Mouse (Mus musculus): ENCODE measurements around the gene Nob1. TPM values are rescaled to one million over a fixed set of nuclear protein-coding genes. Genes with fewer than 3 reads are reported as not detected.
A peak's percentile ranks its signal among the peaks of the same experiment; 100 is the strongest.

Nob1 gene
- polyA plus RNA-seq, 1 experiment from 2014 or later, result 85.8 TPM

GRCm38 (mm10) chr8:107430821-107431220, 6.0 kb upstream of the Nob1 start:
- H3K4me1 ChIP-seq, result peaks cover 3% of the 10 kb centered on the region
- no peak overlapping the region for H3K27ac ChIP-seq (replicated peaks)
- no peak overlapping the region for H3K4me3 ChIP-seq
- H3K27me3 ChIP-seq, result no peaks in the 10 kb centered on the region
- no peaks in the 10 kb centered on the region for H3K9me3 ChIP-seq
- no peak for ATAC-seq (replicated peaks)
- H3K36me3 ChIP-seq, result no peaks in the 10 kb centered on the region
- H3K4me2 ChIP-seq (replicated peaks), result no peak overlapping the region
- WGBS, result 83% methylated on average over 8 of the region's 8 CpGs
- H3K9ac ChIP-seq (replicated peaks), result no peak overlapping the region

GRCm38 (mm10) chr8:107425230-107425597, 363 bp upstream of the Nob1 start:
- Histone ChIP-seq H3K27me3 (no peaks in the 10 kb centered on the region), H3K9ac (replicated peaks) (no peak overlapping the region), H3K4me3 (peak overlapping the region; percentile 63; the same call in 1 of the 2 replicates), H3K4me1 (peaks cover 21% of the 10 kb centered on the region), H3K4me2 (replicated peaks) (peak overlapping the region; percentile 57; the same call in 1 of the 2 replicates), H3K36me3 (peaks cover 15% of the 10 kb centered on the region), H3K27ac (replicated peaks) (no peak overlapping the region), H3K9me3 (no peaks in the 10 kb centered on the region)
- 49% methylated on average over 8 of the region's 8 CpGs for WGBS
- 0 out of 2 replicates have a peak, but pooled peaks have one; percentile 4 for ATAC-seq (replicated peaks)

GRCm38 (mm10) chr8:107424176-107424575, 675 bp downstream of the Nob1 start:
- peak overlapping the region; percentile 63 for H3K4me3 ChIP-seq
- no peaks in the 10 kb centered on the region for H3K27me3 ChIP-seq
- peak overlapping the region; percentile 58 for H3K27ac ChIP-seq (replicated peaks)
- H3K9me3 ChIP-seq, result no peaks in the 10 kb centered on the region
- H3K36me3 ChIP-seq, result peaks cover 25% of the 10 kb centered on the region
- H3K4me2 ChIP-seq (replicated peaks), result peak overlapping the region; percentile 57
- H3K9ac ChIP-seq (replicated peaks), result peak overlapping the region; percentile 73
- WGBS, result 36% methylated on average over 9 of the region's 9 CpGs
- H3K4me1 ChIP-seq, result peaks cover 21% of the 10 kb centered on the region
- ATAC-seq (replicated peaks), result peak; percentile 9; the same call in 1 of the 2 replicates

- peaks cover 91% of the 10 kb centered on the region for H3K36me3 ChIP-seq
- no peak overlapping the region for H3K4me2 ChIP-seq (replicated peaks)
- H3K27ac ChIP-seq (replicated peaks), result no peak overlapping the region
- no peaks in the 10 kb centered on the region for H3K27me3 ChIP-seq
- WGBS, result 86% methylated on average over 12 of the region's 12 CpGs
- H3K9me3 ChIP-seq, result no peaks in the 10 kb centered on the region
- no peaks in the 10 kb centered on the region; the same call in 1 of the 2 replicates for H3K4me1 ChIP-seq
- no peak overlapping the region for H3K4me3 ChIP-seq
- no peak overlapping the region for H3K9ac ChIP-seq (replicated peaks)
- no peak for ATAC-seq (replicated peaks)
Observed at GRCm38 (mm10) chr8:107417001-107417400, 7.8 kb downstream of the Nob1 start.

GRCm38 (mm10) chr8:107413881-107414280, 11.0 kb downstream of the Nob1 start:
- peaks cover 95% of the 10 kb centered on the region for H3K36me3 ChIP-seq
- H3K27ac ChIP-seq (replicated peaks), result no peak overlapping the region
- no peak for ATAC-seq (replicated peaks)
- H3K9ac ChIP-seq (replicated peaks), result no peak overlapping the region
- WGBS, result 94% methylated on average over 10 of the region's 10 CpGs
- no peaks in the 10 kb centered on the region for H3K4me1 ChIP-seq
- no peaks in the 10 kb centered on the region for H3K27me3 ChIP-seq
- no peak overlapping the region for H3K4me2 ChIP-seq (replicated peaks)
- H3K9me3 ChIP-seq, result no peaks in the 10 kb centered on the region
- no peak overlapping the region for H3K4me3 ChIP-seq

GRCm38 (mm10) chr8:107412552-107412951, 12.3 kb downstream of the Nob1 start:
- H3K9me3 ChIP-seq, result no peaks in the 10 kb centered on the region
- no peak overlapping the region for H3K27ac ChIP-seq (replicated peaks)
- no peak overlapping the region for H3K4me3 ChIP-seq
- H3K27me3 ChIP-seq, result no peaks in the 10 kb centered on the region
- H3K9ac ChIP-seq (replicated peaks), result no peak overlapping the region
- no peaks in the 10 kb centered on the region for H3K4me1 ChIP-seq
- no peak for ATAC-seq (replicated peaks)
- 88% methylated on average over 8 of the region's 8 CpGs for WGBS
- no peak overlapping the region for H3K4me2 ChIP-seq (replicated peaks)
- H3K36me3 ChIP-seq, result peaks cover 83% of the 10 kb centered on the region

- Histone ChIP-seq H3K4me2 (replicated peaks) (no peak overlapping the region), H3K27me3 (no peaks in the 10 kb centered on the region), H3K4me1 (no peaks in the 10 kb centered on the region), H3K27ac (replicated peaks) (no peak overlapping the region), H3K36me3 (peaks cover 73% of the 10 kb centered on the region), H3K9me3 (no peaks in the 10 kb centered on the region), H3K9ac (replicated peaks) (no peak overlapping the region), H3K4me3 (no peak overlapping the region)
- ATAC-seq (replicated peaks), result no peak
- 76% methylated on average over 4 of the region's 4 CpGs for WGBS
Observed at GRCm38 (mm10) chr8:107411391-107411790, 13.5 kb downstream of the Nob1 start.

GRCm38 (mm10) chr8:107405935-107406334, 18.9 kb downstream of the Nob1 start:
- H3K4me3 ChIP-seq, result no peak overlapping the region
- H3K27ac ChIP-seq (replicated peaks), result no peak overlapping the region
- 63% methylated on average over 3 of the region's 3 CpGs for WGBS
- peaks cover 12% of the 10 kb centered on the region for H3K4me1 ChIP-seq
- ATAC-seq (replicated peaks), result no peak
- H3K9ac ChIP-seq (replicated peaks), result no peak overlapping the region
- H3K27me3 ChIP-seq, result no peaks in the 10 kb centered on the region
- H3K9me3 ChIP-seq, result no peaks in the 10 kb centered on the region
- H3K36me3 ChIP-seq, result peaks cover 20% of the 10 kb centered on the region
- no peak overlapping the region for H3K4me2 ChIP-seq (replicated peaks)

GRCm38 (mm10) chr8:107404057-107404456, 20.8 kb downstream of the Nob1 start:
- ATAC-seq (replicated peaks), result no peak
- Histone ChIP-seq H3K9ac (replicated peaks) (no peak overlapping the region), H3K36me3 (peaks cover 3% of the 10 kb centered on the region; the same call in 1 of the 2 replicates), H3K4me3 (no peak overlapping the region), H3K4me2 (replicated peaks) (no peak overlapping the region), H3K27ac (replicated peaks) (no peak overlapping the region), H3K4me1 (peaks cover 19% of the 10 kb centered on the region), H3K27me3 (no peaks in the 10 kb centered on the region), H3K9me3 (no peaks in the 10 kb centered on the region)
- WGBS, result 84% methylated on average over 4 of the region's 4 CpGs

- peaks cover 19% of the 10 kb centered on the region for H3K4me1 ChIP-seq
- no peaks in the 10 kb centered on the region for H3K36me3 ChIP-seq
- H3K9ac ChIP-seq (replicated peaks), result peak within 1 kb of the TSS; percentile 32
- H3K4me3 ChIP-seq, result peak within 1 kb of the TSS; percentile 38
- peak within 1 kb of the TSS; percentile 63 for H3K4me2 ChIP-seq (replicated peaks)
- peak; percentile 97 for ATAC-seq (replicated peaks)
- no peak within 1 kb of the TSS; the same call in 1 of the 2 replicates for H3K27ac ChIP-seq (replicated peaks)
- WGBS, result 13% methylated on average over 22 of the region's 22 CpGs
- H3K27me3 ChIP-seq, result no peaks in the 10 kb centered on the region
- no peaks in the 10 kb centered on the region for H3K9me3 ChIP-seq
Observed at GRCm38 (mm10) chr8:107403038-107403781, 21.6 kb downstream of the Nob1 start, which contains the start of gene Nqo1. Gene Nqo1 (minus strand): TSS chr8:107403206.

- no peak for ATAC-seq (replicated peaks)
- Histone ChIP-seq H3K4me1 (peaks cover 19% of the 10 kb centered on the region), H3K27me3 (no peaks in the 10 kb centered on the region), H3K36me3 (no peaks in the 10 kb centered on the region), H3K27ac (replicated peaks) (no peak overlapping the region), H3K4me2 (replicated peaks) (no peak overlapping the region), H3K4me3 (no peak overlapping the region), H3K9ac (replicated peaks) (no peak overlapping the region), H3K9me3 (no peaks in the 10 kb centered on the region)
- WGBS, result 79% methylated on average over 5 of the region's 5 CpGs
Observed at GRCm38 (mm10) chr8:107401866-107402265, 23.0 kb downstream of the Nob1 start.

- H3K4me3 ChIP-seq, result no peak overlapping the region
- no peaks in the 10 kb centered on the region for H3K9me3 ChIP-seq
- ATAC-seq (replicated peaks), result no peak
- peaks cover 19% of the 10 kb centered on the region for H3K4me1 ChIP-seq
- 32% methylated on average over 9 of the region's 9 CpGs for WGBS
- no peaks in the 10 kb centered on the region for H3K36me3 ChIP-seq
- H3K27ac ChIP-seq (replicated peaks), result no peak overlapping the region
- no peak overlapping the region for H3K4me2 ChIP-seq (replicated peaks)
- no peaks in the 10 kb centered on the region for H3K27me3 ChIP-seq
- H3K9ac ChIP-seq (replicated peaks), result no peak overlapping the region
Observed at GRCm38 (mm10) chr8:107399495-107399894, 25.4 kb downstream of the Nob1 start.
